Mouse (Mus musculus): ENCODE results near the gene Flt4.

DNA sequence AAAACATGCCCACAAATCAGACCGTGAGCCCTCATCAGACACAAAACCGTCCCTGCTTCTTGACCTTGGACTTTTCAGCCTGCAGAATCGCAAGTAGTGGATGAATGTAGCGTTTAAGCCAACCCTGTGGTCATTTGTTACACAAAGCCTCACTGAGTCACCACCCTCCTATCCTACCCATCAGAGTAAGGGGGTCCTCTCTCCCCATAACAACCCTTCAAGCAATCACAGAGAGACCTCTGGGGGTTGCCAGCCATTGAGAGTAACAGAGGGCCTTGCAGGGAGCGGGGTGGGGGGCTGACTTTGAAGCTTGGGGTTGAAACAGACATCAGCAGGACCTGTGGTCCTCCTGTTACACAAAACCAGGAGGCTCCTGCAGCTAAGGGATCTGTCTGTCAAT is 45.6 kb downstream of the Flt4 start:
- TF ChIP-seq KAT2A (IDR thresholded peaks at IDR 0.05; ENCODE audit: insufficient replicate concordance, low read length) (no peak), POLR2A (IDR thresholded peaks at IDR 0.05; ENCODE audit: low read depth, low read length) (no peak), NRF1 (IDR thresholded peaks at IDR 0.05; ENCODE audit: low read depth, low read length) (no peak), CTCF (conservative IDR thresholded peaks at IDR 0.05 in 1 of 2, IDR thresholded peaks at IDR 0.05 in 1 of 2; ENCODE audit: low read depth in 2 of 2, low read length in 2 of 2) (no peak), MEF2A (IDR thresholded peaks at IDR 0.05; ENCODE audit: borderline replicate concordance, low read depth, low read length) (no peak), USF1 (IDR thresholded peaks at IDR 0.05; ENCODE audit: low read depth, low read length) (no peak), MAZ (IDR thresholded peaks at IDR 0.05; ENCODE audit: low read depth, low read length) (no peak), RAD21 (IDR thresholded peaks at IDR 0.05; ENCODE audit: low read depth, low read length) (no peak), EP300 (IDR thresholded peaks at IDR 0.05; ENCODE audit: low read length) (no peak), NELFE (IDR thresholded peaks at IDR 0.05; ENCODE audit: low read depth, low read length) (no peak), E2F4 (IDR thresholded peaks at IDR 0.05; ENCODE audit: insufficient replicate concordance, low read depth, low read length) (no peak), TBP (conservative IDR thresholded peaks at IDR 0.05; ENCODE audit: low read depth, low read length) (no peak), MAFK (IDR thresholded peaks at IDR 0.05; ENCODE audit: insufficient replicate concordance, low read length) (no peak), TCF12 (IDR thresholded peaks at IDR 0.05; ENCODE audit: low read depth, low read length) (no peak)
